Mouse (Mus musculus): ENCODE measurements around the gene Trabd.

- TF ChIP-seq CTCF (IDR thresholded peaks at IDR 0.05; ENCODE audit: low read depth), result no peak
- TF ChIP-seq EP300 (optimal IDR thresholded peaks at IDR 0.05), result no peak
These were observed 51.7 kb downstream of the Trabd start for GRCm38 (mm10) chr15:89126622-89127021.
